Mouse (Mus musculus): ENCODE measurements around the gene Pakap.

DNA sequence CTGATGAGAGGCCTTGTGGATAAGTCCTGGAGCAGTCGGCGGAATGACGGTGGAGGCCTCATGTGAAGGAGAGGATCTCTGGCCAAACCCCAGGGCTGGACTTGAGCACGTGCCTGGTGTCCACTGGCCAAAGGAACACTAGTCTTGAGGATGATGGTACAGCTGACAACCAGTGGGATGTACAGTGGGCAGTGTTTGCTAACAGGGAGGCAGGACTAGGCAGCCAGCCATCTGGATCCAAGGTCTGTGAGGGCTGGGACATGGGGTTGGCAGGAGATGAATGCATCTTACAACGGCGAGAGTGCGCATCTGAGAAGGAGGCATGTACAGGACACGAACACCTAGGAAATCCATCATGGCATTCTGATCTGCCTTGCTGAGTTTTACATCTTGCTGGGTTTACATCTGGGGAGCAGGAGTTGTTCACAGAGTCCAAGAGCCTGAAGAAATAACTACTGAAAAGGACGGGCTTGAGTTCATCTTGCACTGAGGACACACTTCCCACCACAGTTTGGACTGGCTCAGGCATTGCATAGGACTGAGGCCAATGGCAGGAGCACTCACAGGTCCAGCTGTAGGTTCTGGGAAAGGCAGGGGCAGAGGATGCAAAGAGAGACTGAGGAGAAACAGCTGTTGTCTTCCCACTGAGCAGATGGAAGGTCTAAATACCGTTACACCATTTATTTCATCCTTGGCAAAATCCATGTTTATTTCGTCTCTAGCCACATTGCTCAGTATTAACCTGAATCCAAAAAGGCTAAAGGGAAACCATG lies 32.9 kb downstream of the Pakap start:
- TF ChIP-seq CTCF (IDR thresholded peaks at IDR 0.05; ENCODE audit: insufficient read depth, low read depth, low read length), result no peak
- TF ChIP-seq POLR2A (IDR thresholded peaks at IDR 0.05; ENCODE audit: insufficient read depth, low read depth, low read length), result no peak
